Mouse (Mus musculus): ENCODE data around the gene Nsun7. TPM values are rescaled to one million over a fixed set of nuclear protein-coding genes. Genes with fewer than 3 reads are reported as not detected.
A peak's percentile ranks its signal among the peaks of the same experiment; 100 is the strongest.

The Nsun7 gene
- polyA plus RNA-seq, 1 experiment, result 4.2 TPM

- TF ChIP-seq POLR2A (IDR thresholded peaks at IDR 0.05; ENCODE audit: borderline replicate concordance, insufficient read depth, low read length) (no peak), CTCF (IDR thresholded peaks at IDR 0.05; ENCODE audit: borderline replicate concordance, insufficient read depth, low read depth, low read length) (no peak)
- Histone ChIP-seq H3K4me3 (replicated peaks; ENCODE audit: insufficient read depth, low read depth, low read length) (no peak overlapping the region), H3K27me3 (ENCODE audit: control insufficient read depth, insufficient read depth, low read length) (no peaks in the 10 kb centered on the region), H3K4me1 (ENCODE audit: control insufficient read depth, insufficient read depth, low read length) (no peaks in the 10 kb centered on the region), H3K27ac (ENCODE audit: insufficient read depth, low read length) (no peak overlapping the region)
- no peak for DNase-seq
- 68% methylated on average over 11 of the region's 11 CpGs for WGBS
These were observed 44.8 kb downstream of the Nsun7 start for GRCm38 (mm10) chr5:66304300-66305067.

- Histone ChIP-seq H3K4me1 (ENCODE audit: control insufficient read depth, insufficient read depth, low read length) (no peaks in the 10 kb centered on the region), H3K27me3 (ENCODE audit: control insufficient read depth, insufficient read depth, low read length) (no peaks in the 10 kb centered on the region), H3K4me3 (replicated peaks; ENCODE audit: insufficient read depth, low read depth, low read length) (no peak overlapping the region), H3K27ac (ENCODE audit: insufficient read depth, low read length) (no peak overlapping the region)
- no peak for DNase-seq
- WGBS, result 42% methylated on average over 8 of the region's 8 CpGs
- TF ChIP-seq CTCF (IDR thresholded peaks at IDR 0.05; ENCODE audit: borderline replicate concordance, insufficient read depth, low read depth, low read length) (no peak), POLR2A (IDR thresholded peaks at IDR 0.05; ENCODE audit: borderline replicate concordance, insufficient read depth, low read length) (no peak)
These were observed 45.8 kb downstream of the Nsun7 start for GRCm38 (mm10) chr5:66305511-66305910.

- WGBS, result 36% methylated on average over 8 of the region's 9 CpGs
- H3K4me1 ChIP-seq (ENCODE audit: control insufficient read depth, insufficient read depth, low read length), result peaks cover under 1% of the 10 kb centered on the region; the same call in 1 of the 2 replicates
- no peaks in the 10 kb centered on the region for H3K27me3 ChIP-seq (ENCODE audit: control insufficient read depth, insufficient read depth, low read length)
- no peak overlapping the region for H3K27ac ChIP-seq (ENCODE audit: insufficient read depth, low read length)
- H3K4me3 ChIP-seq (replicated peaks; ENCODE audit: insufficient read depth, low read depth, low read length), result no peak overlapping the region
- DNase-seq, result peak in 1 of 2 experiments; percentile 2
- TF ChIP-seq POLR2A (IDR thresholded peaks at IDR 0.05; ENCODE audit: borderline replicate concordance, insufficient read depth, low read length) (no peak), CTCF (IDR thresholded peaks at IDR 0.05; ENCODE audit: borderline replicate concordance, insufficient read depth, low read depth, low read length) (no peak)
These were observed 50.6 kb downstream of the Nsun7 start for GRCm38 (mm10) chr5:66310328-66310727.

- WGBS, result 70% methylated on average over 11 of the region's 11 CpGs
- Histone ChIP-seq H3K4me3 (replicated peaks; ENCODE audit: insufficient read depth, low read depth, low read length) (no peak overlapping the region), H3K27ac (ENCODE audit: insufficient read depth, low read length) (no peak overlapping the region), H3K4me1 (ENCODE audit: control insufficient read depth, insufficient read depth, low read length) (peaks cover 5% of the 10 kb centered on the region; the same call in 1 of the 2 replicates), H3K27me3 (ENCODE audit: control insufficient read depth, insufficient read depth, low read length) (no peaks in the 10 kb centered on the region)
- DNase-seq, result peak in 1 of 2 experiments; percentile 3
- no peak for TF ChIP-seq CTCF (IDR thresholded peaks at IDR 0.05; ENCODE audit: borderline replicate concordance, insufficient read depth, low read depth, low read length)
- TF ChIP-seq POLR2A (IDR thresholded peaks at IDR 0.05; ENCODE audit: borderline replicate concordance, insufficient read depth, low read length), result no peak
These were observed 51.1 kb downstream of the Nsun7 start for GRCm38 (mm10) chr5:66310806-66311205.

GRCm38 (mm10) chr5:66315791-66316190, 56.1 kb downstream of the Nsun7 start:
- H3K4me3 ChIP-seq (replicated peaks; ENCODE audit: insufficient read depth, low read depth, low read length), result no peak overlapping the region
- peak in 1 of 2 experiments; percentile 33 for DNase-seq
- peaks cover 9% of the 10 kb centered on the region; the same call in 1 of the 2 replicates for H3K4me1 ChIP-seq (ENCODE audit: control insufficient read depth, insufficient read depth, low read length)
- TF ChIP-seq POLR2A (IDR thresholded peaks at IDR 0.05; ENCODE audit: borderline replicate concordance, insufficient read depth, low read length) (no peak), CTCF (IDR thresholded peaks at IDR 0.05; ENCODE audit: borderline replicate concordance, insufficient read depth, low read depth, low read length) (no peak)
- 63% methylated on average over 5 of the region's 5 CpGs for whole genome bisulfite sequencing
- no peaks in the 10 kb centered on the region for H3K27me3 ChIP-seq (ENCODE audit: control insufficient read depth, insufficient read depth, low read length)
- H3K27ac ChIP-seq (ENCODE audit: insufficient read depth, low read length), result peak overlapping the region; percentile 31; the same call in 1 of the 2 replicates

- no peak for DNase-seq
These were observed 59.6 kb downstream of the Nsun7 start for GRCm38 (mm10) chr5:66319341-66319740.

GRCm38 (mm10) chr5:66319827-66320404, 60.2 kb downstream of the Nsun7 start:
- DNase-seq, result no peak
- Histone ChIP-seq H3K4me1 (ENCODE audit: control insufficient read depth, insufficient read depth, low read length) (peaks cover 17% of the 10 kb centered on the region), H3K27ac (ENCODE audit: insufficient read depth, low read length) (no peak overlapping the region), H3K27me3 (ENCODE audit: control insufficient read depth, insufficient read depth, low read length) (no peaks in the 10 kb centered on the region), H3K4me3 (replicated peaks; ENCODE audit: insufficient read depth, low read depth, low read length) (no peak overlapping the region)
- WGBS, result 40% methylated on average over 14 of the region's 14 CpGs
- TF ChIP-seq POLR2A (IDR thresholded peaks at IDR 0.05; ENCODE audit: borderline replicate concordance, insufficient read depth, low read length) (no peak), CTCF (IDR thresholded peaks at IDR 0.05; ENCODE audit: borderline replicate concordance, insufficient read depth, low read depth, low read length) (no peak)

More at GRCm38 (mm10) chr5:66319341-66319740, 59.6 kb downstream of the Nsun7 start:
- 71% methylated on average over 6 of the region's 6 CpGs for WGBS
- TF ChIP-seq POLR2A (IDR thresholded peaks at IDR 0.05; ENCODE audit: borderline replicate concordance, insufficient read depth, low read length) (no peak), CTCF (IDR thresholded peaks at IDR 0.05; ENCODE audit: borderline replicate concordance, insufficient read depth, low read depth, low read length) (peak; percentile 44; the same call in 1 of the 2 replicates)
- no peak overlapping the region for H3K4me3 ChIP-seq (replicated peaks; ENCODE audit: insufficient read depth, low read depth, low read length)
- H3K27me3 ChIP-seq (ENCODE audit: control insufficient read depth, insufficient read depth, low read length), result no peaks in the 10 kb centered on the region
- peaks cover 15% of the 10 kb centered on the region for H3K4me1 ChIP-seq (ENCODE audit: control insufficient read depth, insufficient read depth, low read length)
- H3K27ac ChIP-seq (ENCODE audit: insufficient read depth, low read length), result no peak overlapping the region

All from cerebellum, adult 2 months (tissue).